Mouse (Mus musculus) common myeloid progenitor, adult 5-6 weeks (primary cell): ENCODE measurements around the gene Adcyap1r1. TPM values are rescaled to one million over a fixed set of nuclear protein-coding genes. Genes with fewer than 3 reads are reported as not detected.

ENCODE experiments used
- ATAC-seq: replicated peaks from 2 replicates; pipeline ENCODE4 v1.8.0; 2016; ENCODE audit warnings: low read depth, mild to moderate bottlenecking, moderate TSS enrichment, inconsistent platforms; ENCODE audit not compliant: poor library complexity, severe bottlenecking
- total RNA-seq: library from RNA; stranded (forward); fragments of 200-1000, 187-1606 nt; gene quantifications from 2 replicates; pipeline ENCODE4 v1.2.3, GENCODE M21; 2017

The Adcyap1r1 gene
- total RNA-seq, 1 experiment from 2014 or later: not detected

DNA sequence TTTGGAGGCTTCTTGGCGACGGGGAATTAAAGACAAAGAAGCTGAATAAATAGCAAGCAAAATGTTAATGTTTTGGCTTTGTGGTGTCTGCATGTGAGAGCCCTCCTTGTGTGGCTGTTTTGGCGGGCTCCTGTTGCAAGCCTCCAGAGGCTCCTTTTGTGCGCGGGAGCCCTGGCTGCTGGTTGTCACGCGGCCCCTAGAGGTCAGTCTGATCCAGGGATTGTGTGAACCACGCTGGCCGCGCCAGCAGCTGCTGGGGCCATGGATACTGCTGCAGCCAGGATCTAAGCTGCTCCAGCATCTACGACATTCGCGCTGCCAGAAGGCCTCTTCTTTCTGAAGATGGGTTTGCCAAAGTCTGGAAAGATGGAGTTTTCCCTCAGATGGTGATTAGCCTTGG is 99.1 kb downstream of the Adcyap1r1 start:
- no peak; the same call in 1 of the 2 replicates for ATAC-seq

Other genes starting within 250 kb of the Adcyap1r1 start
- 8.0 and 11.5 TPM in 2 replicates for gene Mindy4, start 248.6 kb upstream of the Adcyap1r1 start, total RNA-seq
- gene Aqp1, start 115.5 kb upstream of the Adcyap1r1 start, total RNA-seq: 131 and 152 TPM in 2 replicates
- gene Ghrhr, start 75.7 kb upstream of the Adcyap1r1 start, total RNA-seq: not detected in 2 replicates
- gene Neurod6, start 229.3 kb downstream of the Adcyap1r1 start, total RNA-seq: not detected in 2 replicates